Mouse (Mus musculus) limb, embryonic 14.5 days (tissue): ENCODE data around the gene Cdk15. TPM values are rescaled to one million over a fixed set of nuclear protein-coding genes. Genes with fewer than 3 reads are reported as not detected.
A peak's percentile ranks its signal among the peaks of the same experiment; 100 is the strongest.

ENCODE experiments used
- ATAC-seq: fragments of 200-750 bp; cut with Nextera tagmentation; 2 replicates; pipeline ENCODE4 v1.8.0; 2017; ENCODE audit warnings: low read depth, moderate number of reproducible peaks, moderate TSS enrichment; ENCODE audit not compliant: low FRiP score
- DNase-seq: peaks from one replicate; pipeline ENCODE4 v3.0.0-alpha.2; 2015; ENCODE audit warnings: low spot score
- H3K27ac ChIP-seq: fragments of 300-500 bp; sonication (generic); replicated peaks from 2 replicates; pipeline ENCODE4 v1.5.1; 2014; ENCODE audit warnings: low read depth, mild to moderate bottlenecking, low read length, moderate library complexity, mixed read lengths
- H3K27me3 ChIP-seq: fragments of 300-500 bp; sonication (generic); 2 replicates; pipeline ENCODE4 v1.6.1; 2014; ENCODE audit warnings: low read length, mixed read lengths; ENCODE audit not compliant: control insufficient read depth, insufficient read depth
- H3K36me3 ChIP-seq: fragments of 300-500 bp; sonication (generic); 2 replicates; pipeline ENCODE4 v1.6.1; 2014; ENCODE audit warnings: mild to moderate bottlenecking, low read length, moderate library complexity, mixed read lengths; ENCODE audit not compliant: control insufficient read depth, insufficient read depth
- H3K4me1 ChIP-seq: fragments of 300-500 bp; sonication (generic); 2 replicates; pipeline ENCODE4 v1.6.1; 2014; ENCODE audit warnings: antibody characterized with exemption, low read length, mixed read lengths; ENCODE audit not compliant: control insufficient read depth, insufficient read depth
- H3K4me2 ChIP-seq: fragments of 300-500 bp; sonication (generic); replicated peaks from 2 replicates; pipeline ENCODE4 v1.6.1; 2014; ENCODE audit warnings: low read depth, mild to moderate bottlenecking, low read length, moderate library complexity; ENCODE audit not compliant: severe bottlenecking
- H3K4me3 ChIP-seq: fragments of 300-500 bp; sonication (generic); replicated peaks from 2 replicates; pipeline ENCODE4 v1.5.1; 2014; ENCODE audit warnings: low read length
- H3K9ac ChIP-seq: fragments of 300-500 bp; sonication (generic); 2 replicates; pipeline ENCODE4 v1.6.1; 2014; ENCODE audit warnings: mild to moderate bottlenecking, low read depth, low read length, moderate library complexity; ENCODE audit not compliant: severe bottlenecking
- H3K9me3 ChIP-seq: fragments of 300-500 bp; sonication (generic); 2 replicates; pipeline ENCODE4 v1.6.1; 2016; ENCODE audit warnings: low read length; ENCODE audit not compliant: control insufficient read depth
- POLR2A ChIP-seq: fragments of 200-500 bp; IDR thresholded peaks from 2 replicates; pipeline ENCODE4 v1.8.0; 2012; ENCODE audit warnings: inconsistent platforms, mild to moderate bottlenecking, moderate library complexity, borderline replicate concordance; ENCODE audit not compliant: insufficient read depth, insufficient read length; ENCODE audit errors: extremely low read depth
- WGBS: fragments of 180-500 bp; shearing (Covaris S2); extraction: QIAGEN DNeasy Blood & Tissue Kit; methylation state at CpG from one replicate; pipeline ENCODE4 v1.1.7; 2014; 5-methylcytosine and 5-hydroxymethylcytosine counted together
- polyA plus RNA-seq, 2 experiments: library from polyadenylated mRNA; depleted of rRNA in 1 of 2; stranded (reverse) in 1 of 2; unstranded in 1 of 2; fragments of >200 nt; fragmentation: Nextera tagmentation in 1 of 2; extraction: Ambion mirVana in 1 of 2; gene quantifications; 2 replicates each; pipeline versions ENCODE4 v1.2.1 to v1.2.3; 2012 to 2014

The Cdk15 gene
- polyA plus RNA-seq, 2 experiments, result 0.34 to 0.48 TPM

- no peaks in the 10 kb centered on the region for H3K9me3 ChIP-seq
- no peaks in the 10 kb centered on the region for H3K4me1 ChIP-seq
- H3K36me3 ChIP-seq, result no peaks in the 10 kb centered on the region
- H3K4me2 ChIP-seq, result no peak overlapping the region
- DNase-seq, result no peak
- H3K9ac ChIP-seq, result no peak overlapping the region
- 36% methylated on average over 3 of the region's 3 CpGs for WGBS
- H3K4me3 ChIP-seq, result no peak overlapping the region
- ATAC-seq, result no peak
- no peak for TF ChIP-seq POLR2A
- H3K27me3 ChIP-seq, result no peaks in the 10 kb centered on the region
- no peak overlapping the region for H3K27ac ChIP-seq
Observed at GRCm38 (mm10) chr1:59387542-59388314, 131.0 kb downstream of the Cdk15 start.

DNA sequence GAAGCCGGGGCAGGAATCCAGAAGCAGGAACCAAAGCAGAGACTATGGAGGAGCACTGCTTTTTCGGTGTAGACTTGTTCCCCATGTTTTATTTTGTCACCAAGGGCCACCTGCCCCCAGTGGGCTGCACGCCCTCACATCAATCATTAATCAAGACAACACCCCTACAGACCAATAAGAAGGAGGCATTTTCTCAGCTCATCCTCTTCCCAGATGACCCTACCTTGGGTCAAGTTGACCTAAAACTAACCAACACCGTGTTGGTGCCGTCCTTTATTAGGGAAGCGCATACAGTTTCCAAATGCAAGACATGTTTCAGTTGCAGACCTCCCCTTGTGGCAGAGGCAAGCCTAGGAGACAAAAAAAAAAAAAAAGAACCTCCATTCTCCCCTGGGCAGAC is 132.5 kb downstream of the Cdk15 start:
- Histone ChIP-seq H3K9ac (no peak overlapping the region), H3K27me3 (no peaks in the 10 kb centered on the region), H3K4me3 (no peak overlapping the region), H3K36me3 (no peaks in the 10 kb centered on the region), H3K27ac (no peak overlapping the region), H3K4me1 (no peaks in the 10 kb centered on the region), H3K4me2 (no peak overlapping the region), H3K9me3 (no peaks in the 10 kb centered on the region; the same call in 1 of the 2 replicates)
- TF ChIP-seq POLR2A, result no peak
- 85% methylated on average over 6 of the region's 6 CpGs for WGBS
- DNase-seq, result no peak
- no peak for ATAC-seq

DNA sequence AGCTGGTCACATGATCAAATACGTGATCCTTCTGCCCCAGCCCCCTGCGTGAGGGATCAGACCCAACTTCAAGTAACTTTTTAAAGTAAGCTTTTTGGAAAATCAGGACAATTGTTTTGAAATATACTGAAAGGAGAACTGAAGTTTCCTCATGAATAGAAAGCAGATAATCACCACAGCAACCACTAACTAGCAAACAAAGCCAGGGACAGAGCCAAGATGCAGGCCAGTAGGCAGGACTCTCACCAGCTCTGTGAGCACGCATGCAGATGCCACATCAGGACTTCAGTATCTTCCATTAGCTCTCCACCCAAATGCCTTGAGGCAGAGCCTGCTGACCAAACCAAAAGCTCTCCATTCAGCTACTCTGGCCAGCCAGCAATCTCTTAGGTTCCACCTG is 135.0 kb downstream of the Cdk15 start:
- ATAC-seq (no peak), DNase-seq (no peak)
- WGBS, result 87% methylated on average over 3 of the region's 3 CpGs
- no peaks in the 10 kb centered on the region for H3K36me3 ChIP-seq
- no peaks in the 10 kb centered on the region for H3K27me3 ChIP-seq
- no peak overlapping the region for H3K4me3 ChIP-seq
- no peak overlapping the region for H3K27ac ChIP-seq
- H3K4me2 ChIP-seq, result no peak overlapping the region
- H3K9ac ChIP-seq, result no peak overlapping the region
- peaks cover 4% of the 10 kb centered on the region; the same call in 1 of the 2 replicates for H3K4me1 ChIP-seq
- no peaks in the 10 kb centered on the region; the same call in 1 of the 2 replicates for H3K9me3 ChIP-seq
- TF ChIP-seq POLR2A, result no peak

- Histone ChIP-seq H3K9ac (no peak overlapping the region), H3K4me2 (no peak overlapping the region), H3K4me3 (no peak overlapping the region), H3K9me3 (no peaks in the 10 kb centered on the region; the same call in 1 of the 2 replicates), H3K4me1 (peaks cover 4% of the 10 kb centered on the region; the same call in 1 of the 2 replicates), H3K27me3 (no peaks in the 10 kb centered on the region), H3K36me3 (no peaks in the 10 kb centered on the region), H3K27ac (no peak overlapping the region)
- 77% methylated on average over 4 of the region's 4 CpGs for WGBS
- no peak for TF ChIP-seq POLR2A
- no peak for DNase-seq
- ATAC-seq, result no peak
Observed at GRCm38 (mm10) chr1:59394072-59394471, 137.4 kb downstream of the Cdk15 start.

- Histone ChIP-seq H3K9ac (peak overlapping the region; percentile 31; the same call in 1 of the 2 replicates), H3K4me2 (no peak overlapping the region), H3K27ac (no peak overlapping the region; the same call in 1 of the 2 replicates), H3K4me1 (peaks cover 7% of the 10 kb centered on the region), H3K27me3 (no peaks in the 10 kb centered on the region), H3K9me3 (no peaks in the 10 kb centered on the region; the same call in 1 of the 2 replicates), H3K36me3 (no peaks in the 10 kb centered on the region), H3K4me3 (no peak overlapping the region)
- WGBS, result 20% methylated on average over 6 of the region's 6 CpGs
- DNase-seq, result no peak
- no peak for TF ChIP-seq POLR2A
- ATAC-seq, result no peak
Observed at GRCm38 (mm10) chr1:59394616-59395015, 137.9 kb downstream of the Cdk15 start.
